Mouse (Mus musculus) MN1 (cell line): ENCODE measurements around the gene Adamts8.

ENCODE experiments used
- DNase-seq: peaks from one replicate; pipeline ENCODE4 v3.0.0-alpha.2; 2016; ENCODE audit warnings: low spot score

Gene Adamts8

DNA sequence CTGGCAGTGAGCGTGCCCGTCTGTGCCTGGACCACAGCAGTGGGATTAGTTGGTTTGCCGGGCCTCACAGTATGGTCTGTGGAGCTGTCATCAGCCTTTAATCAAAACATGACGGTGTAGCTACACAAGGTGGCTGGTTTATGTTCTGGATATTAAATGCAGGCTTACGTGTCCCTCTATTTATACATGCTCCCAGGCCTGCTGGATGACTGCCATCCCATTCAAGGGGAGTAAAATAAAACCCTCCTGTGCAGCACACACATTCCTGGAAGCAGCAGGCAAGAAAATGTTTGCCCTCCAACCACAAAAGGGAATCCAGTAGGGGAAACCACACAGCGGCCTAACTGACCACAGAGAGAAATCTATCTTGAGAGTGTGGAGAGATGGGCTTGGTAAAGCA, 43.4 kb downstream of the Adamts8 start:
- DNase-seq: no peak

DNA sequence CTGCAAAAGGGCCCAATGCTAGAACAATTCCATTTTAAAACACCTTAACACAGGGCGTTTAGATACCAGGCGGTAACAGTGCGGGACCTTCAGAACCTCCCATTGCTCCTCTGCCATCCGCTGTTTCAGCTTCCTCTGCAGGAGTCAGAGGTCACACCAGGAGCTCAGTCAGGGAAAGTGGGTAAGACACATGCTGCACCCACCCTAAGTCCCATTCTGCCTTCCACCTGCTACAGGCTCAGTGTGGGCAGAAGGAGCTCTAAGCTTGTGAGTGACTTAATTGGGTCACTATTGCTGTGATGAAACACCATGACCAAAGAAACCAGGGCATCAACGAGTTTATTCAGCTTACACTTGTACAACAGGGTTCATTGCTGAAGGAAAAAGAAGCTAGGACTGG, 50.7 kb downstream of the Adamts8 start:
- no peak for DNase-seq

DNA sequence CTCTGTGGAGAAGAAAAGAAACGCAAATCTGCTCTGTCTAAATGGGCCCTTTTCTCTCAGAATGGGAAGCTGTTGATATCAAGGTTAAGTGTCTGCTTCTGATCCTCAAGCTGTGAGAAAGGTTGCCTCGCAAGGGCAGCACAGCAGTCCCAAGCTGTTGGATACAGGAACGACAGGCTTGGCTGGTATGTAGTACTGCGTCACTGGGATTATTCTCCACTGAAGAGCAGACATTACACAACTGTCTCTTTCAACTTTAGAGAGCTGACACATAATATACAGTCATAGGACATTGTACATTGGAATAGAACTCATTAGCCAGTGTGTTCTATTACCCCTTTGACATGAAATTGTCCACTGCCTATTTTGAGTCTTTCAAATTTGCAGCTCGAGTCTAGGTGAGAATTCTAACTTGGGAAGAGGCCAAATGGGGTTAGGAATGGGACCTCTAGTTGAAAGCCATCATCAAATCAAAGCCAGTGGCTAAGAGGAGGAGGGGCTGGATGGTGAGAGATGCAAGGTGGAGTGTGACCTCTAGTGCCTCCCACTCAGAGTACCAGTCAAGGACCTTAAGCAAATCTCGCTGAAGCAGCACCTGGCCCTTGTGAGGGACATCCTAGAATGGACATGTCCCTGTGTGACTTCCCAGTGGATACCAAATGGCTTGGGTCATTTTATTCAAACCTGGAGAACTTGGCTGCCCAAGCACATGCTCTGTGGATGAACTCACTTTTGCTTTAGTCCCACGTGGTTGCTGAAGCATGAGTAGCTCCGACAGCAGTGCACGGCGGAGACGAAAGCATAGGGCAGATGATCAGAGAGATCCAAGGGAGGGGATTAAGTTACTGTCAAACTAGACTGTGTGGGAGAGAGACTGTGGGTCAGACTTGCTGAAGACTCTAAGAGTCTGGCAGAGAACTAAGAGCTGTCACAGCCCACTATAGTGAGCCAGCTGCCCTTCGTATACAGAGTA, 54.5 kb downstream of the Adamts8 start:
- DNase-seq: no peak

DNA sequence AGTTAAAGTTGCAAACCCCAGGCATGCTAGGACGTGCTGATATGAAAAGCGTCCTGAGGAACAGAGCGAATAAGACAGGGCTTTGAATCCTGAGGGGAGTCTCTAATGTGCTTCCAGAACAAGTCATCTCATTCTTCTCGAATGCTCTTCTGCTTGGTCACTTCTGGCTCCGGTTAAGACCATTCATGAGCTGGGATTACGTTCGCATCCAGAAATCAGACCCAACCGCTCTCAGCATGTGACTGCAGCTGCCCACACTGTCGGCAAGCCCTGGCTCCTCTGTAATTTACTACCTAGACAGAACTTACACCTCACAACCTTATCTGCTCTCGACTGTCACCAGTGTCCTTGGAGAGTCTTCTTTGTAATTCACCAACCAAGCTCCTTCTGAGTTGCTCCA, 58.3 kb downstream of the Adamts8 start:
- DNase-seq: no peak

DNA sequence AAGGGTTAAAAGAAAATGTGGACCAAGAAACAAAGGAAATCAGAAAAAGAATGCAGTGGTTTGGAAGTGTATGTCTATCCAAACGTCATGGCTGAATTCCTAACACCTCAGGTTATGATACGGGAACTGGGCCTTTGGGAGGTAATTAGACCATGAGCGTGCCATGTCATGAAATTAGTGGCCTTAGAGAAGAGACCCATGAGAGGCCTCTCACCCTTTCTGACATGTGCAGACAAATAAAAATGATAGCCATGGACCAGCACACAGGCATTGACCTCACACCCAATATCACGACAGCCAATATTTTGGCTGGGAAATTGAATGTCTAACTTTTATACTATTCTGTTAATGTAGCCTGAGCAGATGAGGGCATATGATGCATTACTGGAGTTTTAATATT, 60.2 kb downstream of the Adamts8 start:
- no peak for DNase-seq

DNA sequence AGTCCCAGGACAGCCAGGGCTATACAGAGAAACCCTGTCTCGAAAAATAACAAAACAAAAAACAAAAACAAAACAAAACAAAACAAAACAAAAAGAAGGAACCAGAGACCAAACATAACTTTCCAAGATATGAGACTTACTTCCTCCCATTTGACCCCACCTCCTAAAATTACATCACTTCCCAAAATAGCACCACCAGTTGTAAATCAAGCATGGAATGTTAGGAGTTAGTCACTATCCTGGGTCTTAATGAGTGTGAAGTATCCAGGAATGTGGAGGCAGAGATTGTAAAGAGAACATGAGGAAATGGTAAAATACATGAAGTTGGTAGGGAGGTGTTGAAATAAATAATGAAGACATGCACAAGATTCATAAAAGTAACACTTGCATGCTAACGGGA, 67.0 kb downstream of the Adamts8 start:
- DNase-seq: no peak

DNA sequence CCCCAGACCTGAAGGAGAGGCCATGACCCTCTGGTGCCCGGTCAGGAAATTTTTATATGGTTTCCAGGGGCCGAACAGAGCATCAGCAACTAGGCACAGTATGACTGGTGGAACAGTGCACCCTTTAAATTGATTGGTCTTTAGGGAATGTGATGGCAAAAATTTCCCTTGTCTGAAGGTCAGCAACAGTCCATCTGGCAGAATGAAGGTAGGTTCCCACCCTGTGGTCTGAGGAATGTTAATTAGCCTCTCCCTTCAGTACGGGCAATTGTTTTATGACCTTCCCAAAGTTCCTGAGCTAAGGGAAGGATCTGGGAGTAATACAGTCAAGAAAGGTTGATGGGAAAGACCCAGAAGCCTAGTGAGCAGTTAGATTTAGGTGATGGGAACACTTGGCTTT, 67.7 kb downstream of the Adamts8 start:
- DNase-seq: no peak

DNA sequence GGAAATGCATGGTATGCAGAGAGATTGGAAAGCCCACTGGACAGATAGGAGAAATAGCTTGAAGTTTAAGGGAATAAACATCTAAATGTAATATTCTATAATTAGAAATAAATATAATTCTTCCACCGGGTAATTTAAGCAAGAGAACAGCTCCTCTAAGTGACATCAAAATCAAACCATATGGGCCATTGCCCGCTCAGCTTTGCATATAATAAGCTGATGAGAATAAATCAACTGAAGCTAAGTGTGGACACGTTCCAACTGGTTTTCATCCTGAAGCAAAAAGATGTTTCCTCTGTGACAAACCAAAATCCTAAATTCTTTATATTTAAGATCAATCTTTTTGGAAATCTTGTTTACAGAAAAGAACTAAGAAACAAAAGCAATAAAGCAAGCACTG, 68.4 kb downstream of the Adamts8 start:
- DNase-seq: no peak

DNA sequence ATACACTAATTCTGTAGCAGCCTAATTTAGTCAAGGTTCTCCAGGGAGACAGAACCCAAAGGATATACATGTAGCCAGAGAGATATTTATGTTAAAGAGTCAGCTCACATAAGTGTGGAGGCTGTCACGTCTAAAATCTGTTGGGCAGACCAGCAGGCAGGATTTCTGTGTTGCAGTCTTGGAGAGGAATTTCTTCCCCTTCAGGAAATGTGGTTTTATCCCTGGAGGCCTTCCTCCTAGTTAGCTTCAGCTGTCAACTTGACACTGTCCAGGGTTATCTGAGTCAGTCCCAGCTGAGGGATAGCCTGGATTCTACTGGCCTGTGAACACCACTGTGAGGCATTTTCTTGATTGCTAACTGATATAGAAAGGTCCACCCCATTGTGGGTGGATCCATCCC, 69.2 kb downstream of the Adamts8 start:
- DNase-seq: peak; percentile 90

DNA sequence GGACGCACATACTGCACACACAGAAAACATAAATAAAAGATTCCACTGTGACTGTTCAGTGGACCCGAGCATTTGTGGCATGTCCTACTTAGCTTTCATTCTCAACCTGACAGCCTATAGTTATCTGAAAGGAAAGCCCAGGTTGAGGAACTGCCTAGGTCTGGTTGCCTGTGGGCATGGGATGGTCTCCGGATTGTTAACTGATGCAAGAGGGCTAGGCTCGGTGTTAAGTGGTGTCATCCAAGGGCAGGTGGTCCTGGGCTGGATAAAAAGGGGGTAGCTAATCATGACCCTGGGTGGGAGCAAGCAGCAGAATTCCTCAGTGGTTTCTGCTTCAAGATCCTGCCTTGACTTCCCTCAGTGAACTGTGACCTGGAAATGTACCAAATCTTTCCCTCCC, 70.3 kb downstream of the Adamts8 start:
- DNase-seq: no peak

DNA sequence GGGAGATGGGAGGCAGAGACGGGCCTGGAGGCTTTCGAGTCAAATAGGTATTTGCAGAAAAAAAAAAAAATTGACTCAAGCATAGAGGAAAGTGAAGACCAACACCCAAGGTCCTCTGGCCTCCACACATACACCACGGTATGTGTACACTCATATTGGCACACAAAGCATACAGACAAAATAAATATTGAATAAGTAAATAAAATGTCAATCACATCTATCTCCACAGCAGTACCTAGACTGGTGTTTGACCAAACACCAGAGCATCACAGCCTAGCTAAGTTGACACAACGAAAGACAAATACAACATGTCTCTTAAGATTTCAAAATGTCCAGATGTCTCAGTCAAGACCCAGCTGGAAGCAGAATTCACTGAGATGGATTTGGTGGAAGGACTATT, 71.1 kb downstream of the Adamts8 start:
- DNase-seq: no peak
